Mouse (Mus musculus) heart, adult 2 months (tissue): Measurements from ENCODE around the gene Tspan9. TPM values are rescaled to one million over a fixed set of nuclear protein-coding genes. Genes with fewer than 3 reads are reported as not detected.
A peak's percentile ranks its signal among the peaks of the same experiment; 100 is the strongest.

ENCODE experiments used
- DNase-seq, 2 experiments: peaks; one replicate each; pipeline ENCODE4 v3.0.0; 2021
- H3K27ac ChIP-seq: fragments of 200-600 bp; 2 replicates; pipeline ENCODE4 v1.8.1; 2022
- H3K27me3 ChIP-seq: fragments of 200-500 bp; 2 replicates; pipeline ENCODE4 v1.6.1; 2012; ENCODE audit warnings: mild to moderate bottlenecking, low read length, inconsistent platforms, mixed read lengths; ENCODE audit not compliant: control insufficient read depth, insufficient read depth
- H3K36me3 ChIP-seq: fragments of 200-500 bp; 2 replicates; pipeline ENCODE4 v1.6.1; 2012; ENCODE audit warnings: low read length, inconsistent platforms; ENCODE audit not compliant: control insufficient read depth, insufficient read depth
- H3K4me1 ChIP-seq: fragments of 200-500 bp; 2 replicates; pipeline ENCODE4 v1.6.1; 2011; ENCODE audit warnings: low read length; ENCODE audit not compliant: control insufficient read depth, insufficient read depth
- H3K4me3 ChIP-seq: fragments of 200-600 bp; 2 replicates; pipeline ENCODE4 v1.8.1; 2022
- H3K79me2 ChIP-seq: fragments of 200-500 bp; replicated peaks from 2 replicates; pipeline ENCODE4 v1.6.1; 2012; ENCODE audit warnings: mild to moderate bottlenecking, inconsistent platforms, low read length, moderate library complexity, mixed read lengths; ENCODE audit not compliant: control insufficient read depth, insufficient read depth
- H3K9ac ChIP-seq: fragments of 200-500 bp; 2 replicates; pipeline ENCODE4 v1.6.1; 2012; ENCODE audit warnings: low read depth, mild to moderate bottlenecking, control low read depth, inconsistent platforms, low read length, mixed read lengths
- CTCF ChIP-seq: fragments of 200-600 bp; IDR thresholded peaks from 2 replicates; pipeline ENCODE4 v1.8.1; 2022; ENCODE audit warnings: antibody characterized with exemption, mild to moderate bottlenecking, moderate library complexity
- EP300 ChIP-seq: fragments of 200-500 bp; IDR thresholded peaks from 2 replicates; pipeline ENCODE4 v1.6.1; 2011; ENCODE audit warnings: low read depth, low read length, control low read depth; ENCODE audit not compliant: insufficient read depth
- POLR2A ChIP-seq: fragments of 200-500 bp; IDR thresholded peaks from 2 replicates; pipeline ENCODE4 v1.6.1; 2011; ENCODE audit warnings: mild to moderate bottlenecking, low read depth, low read length, control low read depth; ENCODE audit not compliant: insufficient read depth
- WGBS: fragments of 180-500 bp; shearing (Covaris S2); methylation state at CpG from one replicate; pipeline ENCODE4 v1.1.7; 2018; 5-methylcytosine and 5-hydroxymethylcytosine counted together
- intact Hi-C: fragments of 180-260 bp; cut with DNase I; formaldehyde crosslinking; loops from one replicate; pipeline ENCODE4 v1.15.1; 2025
- polyA plus RNA-seq: library from polyadenylated mRNA; depleted of rRNA; stranded (reverse); fragments of >200 nt; gene quantifications from 2 replicates; pipeline ENCODE4 v1.2.3, GENCODE M21; 2012
- total RNA-seq, 2 experiments: library from RNA; stranded (reverse); gene quantifications; 2 replicates each; pipeline ENCODE4 v1.2.3; 2021

The Tspan9 gene
- total and polyA plus RNA-seq, 3 experiments = 84.9 to 104 (median 88.5) TPM

DNA sequence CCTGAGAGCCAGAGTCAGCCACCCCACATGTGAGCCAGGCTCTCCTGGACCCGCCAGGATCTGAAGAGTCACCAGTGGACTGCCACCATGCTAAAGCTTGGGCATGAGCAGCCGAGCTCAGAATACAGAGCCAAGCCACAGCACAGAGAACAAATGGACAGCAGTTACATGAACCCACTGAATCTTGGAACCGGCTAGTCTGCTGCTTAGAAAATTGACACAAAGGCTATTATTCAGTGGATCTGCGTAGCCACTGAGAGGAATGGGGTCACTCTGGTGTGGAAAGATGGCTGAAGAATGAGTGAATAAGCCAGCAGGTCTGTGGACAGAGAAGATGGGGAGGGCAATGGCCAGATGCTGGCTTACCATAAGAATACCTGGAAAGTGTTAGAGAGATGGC is 12.7 kb downstream of the Tspan9 start:
- Histone ChIP-seq H3K4me3 (no peak overlapping the region), H3K4me1 (peaks cover 31% of the 10 kb centered on the region), H3K9ac (no peak overlapping the region), H3K36me3 (peaks cover 2% of the 10 kb centered on the region; the same call in 1 of the 2 replicates), H3K27me3 (no peaks in the 10 kb centered on the region), H3K79me2 (no peaks in the 10 kb centered on the region), H3K27ac (no peak overlapping the region)
- DNase-seq = no peak
- WGBS = 85% methylated on average over 4 of the region's 4 CpGs
- intact Hi-C loops = no loop called here
- TF ChIP-seq EP300 = no peak
- no peak for TF ChIP-seq CTCF
- TF ChIP-seq POLR2A = no peak

DNA sequence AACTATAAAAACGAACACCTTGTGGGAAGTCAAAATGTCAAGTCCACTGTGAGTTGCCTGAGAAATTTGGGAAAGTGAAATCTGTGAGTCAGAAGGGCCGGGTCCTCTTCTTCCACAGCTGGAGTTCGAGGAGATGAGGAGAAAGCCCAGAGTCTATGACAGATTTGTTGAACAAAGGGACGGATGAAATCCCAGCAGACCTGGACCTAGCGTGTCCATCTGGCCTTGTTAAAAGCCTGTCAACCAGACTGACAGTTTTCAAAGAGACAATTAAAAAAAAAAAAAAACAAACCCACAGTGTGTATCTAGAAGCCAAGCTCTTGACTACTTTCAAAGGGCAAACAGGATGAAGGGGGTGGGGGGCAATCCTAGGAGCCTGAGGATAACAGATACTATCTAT is 14.0 kb downstream of the Tspan9 start:
- H3K36me3 ChIP-seq = no peaks in the 10 kb centered on the region
- H3K79me2 ChIP-seq = no peaks in the 10 kb centered on the region
- no peaks in the 10 kb centered on the region for H3K27me3 ChIP-seq
- DNase-seq = no peak
- 67% methylated on average over 5 of the region's 5 CpGs for WGBS
- intact Hi-C loops = no loop called here
- no peak overlapping the region for H3K9ac ChIP-seq
- H3K4me3 ChIP-seq = no peak overlapping the region
- no peak overlapping the region for H3K27ac ChIP-seq
- TF ChIP-seq EP300 = no peak
- TF ChIP-seq POLR2A = no peak
- no peak for TF ChIP-seq CTCF
- H3K4me1 ChIP-seq = peaks cover 32% of the 10 kb centered on the region

DNA sequence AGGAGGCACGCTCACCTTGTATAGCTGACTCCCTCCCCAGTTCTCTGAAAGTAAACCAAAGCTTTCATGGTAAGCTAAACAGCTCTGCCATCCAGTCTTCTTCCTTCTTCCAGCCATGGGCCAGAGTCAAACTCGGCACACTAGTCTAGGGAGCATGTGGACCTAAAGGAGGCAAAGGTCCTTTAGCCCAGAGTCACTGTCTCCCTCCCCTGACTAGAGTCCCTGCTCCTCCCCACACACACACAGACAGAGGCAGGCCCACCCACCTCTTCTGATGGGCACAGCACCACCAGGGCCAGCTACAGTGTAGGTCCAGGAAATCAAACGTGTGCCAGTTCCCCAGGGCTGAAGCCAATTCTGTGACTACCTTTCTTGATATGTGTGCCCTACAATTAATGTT is 16.1 kb downstream of the Tspan9 start:
- H3K9ac ChIP-seq = no peak overlapping the region

DNA sequence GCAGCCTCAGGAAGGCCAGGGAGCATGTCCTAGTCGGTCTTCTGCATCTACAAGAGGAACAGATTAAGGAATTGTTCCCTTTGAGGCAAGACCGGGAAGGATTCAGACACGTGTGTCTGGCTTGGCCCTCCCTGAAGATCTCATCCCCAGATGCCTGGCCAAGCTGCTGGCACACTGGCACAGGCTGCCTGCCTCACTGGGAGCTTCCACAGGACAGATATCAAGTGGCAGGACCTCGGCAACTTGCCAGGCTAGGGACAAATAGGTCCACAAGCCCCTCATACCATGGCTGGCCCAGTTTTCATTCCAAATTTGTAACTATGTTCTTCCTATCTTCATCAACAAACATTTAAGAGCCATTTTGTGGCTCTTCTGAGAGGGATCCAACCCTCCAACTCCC is 16.5 kb downstream of the Tspan9 start:
- H3K27me3 ChIP-seq = no peaks in the 10 kb centered on the region
- DNase-seq = no peak
- H3K27ac ChIP-seq = no peak overlapping the region; the same call in 1 of the 2 replicates
- H3K36me3 ChIP-seq = peaks cover 6% of the 10 kb centered on the region; the same call in 1 of the 2 replicates
- no peaks in the 10 kb centered on the region for H3K79me2 ChIP-seq
- no peak overlapping the region for H3K4me3 ChIP-seq
- no peak overlapping the region for H3K9ac ChIP-seq
- no peak for TF ChIP-seq POLR2A
- 27% methylated on average over 4 of the region's 4 CpGs for WGBS
- peaks cover 36% of the 10 kb centered on the region for H3K4me1 ChIP-seq
- intact Hi-C loops = no loop called here

More for the DNA sequence above, 16.1 kb downstream of the Tspan9 start:
- peaks cover 33% of the 10 kb centered on the region for H3K4me1 ChIP-seq
- H3K27me3 ChIP-seq = no peaks in the 10 kb centered on the region
- TF ChIP-seq POLR2A = no peak
- intact Hi-C loops = no loop called here
- H3K27ac ChIP-seq = peak overlapping the region; percentile 5; the same call in 1 of the 2 replicates
- DNase-seq = no peak
- WGBS = 71% methylated on average over 3 of the region's 3 CpGs
- peaks cover 6% of the 10 kb centered on the region; the same call in 1 of the 2 replicates for H3K36me3 ChIP-seq
- no peaks in the 10 kb centered on the region for H3K79me2 ChIP-seq
- H3K4me3 ChIP-seq = no peak overlapping the region

GRCm38 (mm10) chr6:128125464-128125863 is 17.9 kb downstream of the Tspan9 start:
- H3K4me1 ChIP-seq = peaks cover 37% of the 10 kb centered on the region
- intact Hi-C loops = loop anchor here (2.0 kb wide), 1 partner anchor 17 kb away; the partner anchor contains the start of gene Tspan9
- H3K9ac ChIP-seq = no peak overlapping the region
- H3K27ac ChIP-seq = peak overlapping the region; percentile 43
- H3K27me3 ChIP-seq = no peaks in the 10 kb centered on the region
- TF ChIP-seq EP300 = no peak
- TF ChIP-seq POLR2A = no peak
- no peak for TF ChIP-seq CTCF
- DNase-seq = no peak
- peaks cover 6% of the 10 kb centered on the region; the same call in 1 of the 2 replicates for H3K36me3 ChIP-seq
- H3K79me2 ChIP-seq = no peaks in the 10 kb centered on the region
- no peak overlapping the region for H3K4me3 ChIP-seq
- 55% methylated on average over 3 of the region's 3 CpGs for WGBS

DNA sequence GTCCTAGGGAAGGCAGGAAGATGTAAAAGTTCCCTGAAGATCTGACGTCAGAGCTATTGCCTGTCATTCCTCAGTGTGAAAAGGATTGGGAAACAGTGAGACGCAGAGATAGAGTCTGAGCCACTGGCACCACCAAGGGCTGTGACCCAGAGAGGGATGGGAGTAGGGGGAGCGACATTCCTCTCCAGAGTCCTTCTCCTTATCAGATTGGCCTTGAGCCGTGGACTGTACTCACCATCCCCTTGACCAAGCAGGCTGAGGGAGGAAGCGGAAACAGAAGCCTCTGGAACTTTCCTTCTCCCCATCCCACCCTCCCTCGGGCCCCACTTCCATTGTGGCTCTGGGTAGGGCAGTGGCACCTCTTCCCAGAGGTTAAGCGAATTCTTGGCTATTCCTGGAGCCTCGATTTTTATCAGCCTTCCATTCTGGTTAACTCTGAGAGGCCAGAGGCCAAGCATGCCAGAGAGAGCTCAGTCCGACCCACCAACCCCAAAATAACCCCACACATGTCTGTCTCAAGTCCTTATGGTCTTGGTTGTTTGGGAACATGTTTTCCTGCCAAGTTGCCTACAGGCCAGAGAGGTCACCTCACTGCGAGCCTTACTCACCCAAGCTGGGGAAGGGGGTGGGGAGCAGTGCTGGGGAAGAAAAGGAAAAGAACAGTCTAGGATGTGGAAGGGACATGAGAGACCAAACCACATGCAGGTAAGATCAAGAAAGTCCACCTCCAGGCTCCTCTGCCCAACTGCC is 19.0 kb downstream of the Tspan9 start:
- Histone ChIP-seq H3K27me3 (no peaks in the 10 kb centered on the region), H3K79me2 (0 out of 2 replicates have a peak, but pooled peaks cover 2% of the 10 kb centered on the region), H3K36me3 (peaks cover 6% of the 10 kb centered on the region; the same call in 1 of the 2 replicates), H3K27ac (peak overlapping the region; percentile 75), H3K4me1 (peaks cover 38% of the 10 kb centered on the region), H3K4me3 (no peak overlapping the region), H3K9ac (peak overlapping the region; percentile 23; the same call in 1 of the 2 replicates)
- WGBS = 8% methylated on average over 10 of the region's 10 CpGs
- DNase-seq = peak; percentile 63 to 76
- intact Hi-C loops = loop anchor here (2.0 kb wide), 1 partner anchor 18 kb away; the partner anchor contains the start of gene Tspan9
- TF ChIP-seq EP300 (peak; percentile 93), POLR2A (no peak; the same call in 1 of the 2 replicates)
